Mouse (Mus musculus): Measurements from ENCODE around the gene Oxsr1. TPM values are rescaled to one million over a fixed set of nuclear protein-coding genes. Genes with fewer than 3 reads are reported as not detected.
"Not testable (repeated sequence)": the region's sequence is repeated elsewhere in the genome, so short reads cannot be mapped to it uniquely, and the experiment has no call there.

The Oxsr1 gene
- total RNA-seq, 2 experiments from 2014 or later = 28.9 to 33.6 TPM

- no peak for DNase-seq (ENCODE audit: low spot score in 2 of 2)
- intact Hi-C loops (cut with DNase I) = no loop called here
Observed at GRCm38 (mm10) chr9:119241169-119241865, 80.9 kb downstream of the Oxsr1 start.

- intact Hi-C loops (cut with DNase I) = no loop called here
- no peak for DNase-seq (ENCODE audit: low spot score in 2 of 2)
Observed at GRCm38 (mm10) chr9:119240286-119240997, 81.8 kb downstream of the Oxsr1 start.

GRCm38 (mm10) chr9:119239274-119239673 lies 83.0 kb downstream of the Oxsr1 start:
- intact Hi-C loops (cut with DNase I) = no loop called here
- no peak for DNase-seq (ENCODE audit: low spot score in 2 of 2)

GRCm38 (mm10) chr9:119238796-119239195 lies 83.4 kb downstream of the Oxsr1 start:
- DNase-seq (ENCODE audit: low spot score in 2 of 2) = no peak
- intact Hi-C loops (cut with DNase I) = no loop called here

- intact Hi-C loops (cut with DNase I) = no loop called here
- no peak for DNase-seq (ENCODE audit: low spot score in 2 of 2)
Observed at GRCm38 (mm10) chr9:119231552-119231951, 90.7 kb downstream of the Oxsr1 start.

GRCm38 (mm10) chr9:119230829-119231228 lies 91.4 kb downstream of the Oxsr1 start:
- intact Hi-C loops (cut with DNase I) = no loop called here
- no peak for DNase-seq (ENCODE audit: low spot score in 2 of 2)

- intact Hi-C loops (cut with DNase I) = no loop called here
- no peak for DNase-seq (ENCODE audit: low spot score in 2 of 2)
Observed at GRCm38 (mm10) chr9:119220249-119220648, 102.0 kb downstream of the Oxsr1 start.

GRCm38 (mm10) chr9:119219667-119220066 lies 102.6 kb downstream of the Oxsr1 start:
- DNase-seq (ENCODE audit: low spot score in 2 of 2) = no peak
- intact Hi-C loops (cut with DNase I) = no loop called here

GRCm38 (mm10) chr9:119215341-119215740 lies 106.9 kb downstream of the Oxsr1 start:
- intact Hi-C loops (cut with DNase I) = not testable (repeated sequence)

GRCm38 (mm10) chr9:119214601-119215000 lies 107.6 kb downstream of the Oxsr1 start:
- no peak for DNase-seq (ENCODE audit: low spot score in 2 of 2)
- intact Hi-C loops (cut with DNase I) = no loop called here

More at GRCm38 (mm10) chr9:119215341-119215740, 106.9 kb downstream of the Oxsr1 start:
- DNase-seq (ENCODE audit: low spot score in 2 of 2) = not testable (repeated sequence)

GRCm38 (mm10) chr9:119212996-119213395 lies 109.2 kb downstream of the Oxsr1 start:
- intact Hi-C loops (cut with DNase I) = no loop called here
- DNase-seq (ENCODE audit: low spot score in 2 of 2) = no peak

- intact Hi-C loops (cut with DNase I) = no loop called here
- DNase-seq (ENCODE audit: low spot score in 2 of 2) = no peak
Observed at GRCm38 (mm10) chr9:119208998-119209397, 113.2 kb downstream of the Oxsr1 start, which contains the start of gene Slc22a13. TSS of gene Slc22a13 (minus strand) at chr9:119209098.

GRCm38 (mm10) chr9:119207113-119207512 lies 115.1 kb downstream of the Oxsr1 start:
- intact Hi-C loops (cut with DNase I) = no loop called here
- no peak for DNase-seq (ENCODE audit: low spot score in 2 of 2)

GRCm38 (mm10) chr9:119206666-119207065 lies 115.6 kb downstream of the Oxsr1 start:
- no peak for DNase-seq (ENCODE audit: low spot score in 2 of 2)
- intact Hi-C loops (cut with DNase I) = no loop called here

- intact Hi-C loops (cut with DNase I) = no loop called here
Observed at GRCm38 (mm10) chr9:119205756-119206155, 116.5 kb downstream of the Oxsr1 start.

GRCm38 (mm10) chr9:119203617-119204016 lies 118.6 kb downstream of the Oxsr1 start:
- intact Hi-C loops (cut with DNase I) = no loop called here
- no peak for DNase-seq (ENCODE audit: low spot score in 2 of 2)

More at GRCm38 (mm10) chr9:119205756-119206155, 116.5 kb downstream of the Oxsr1 start:
- DNase-seq (ENCODE audit: low spot score in 2 of 2) = no peak

GRCm38 (mm10) chr9:119201653-119202052 lies 120.6 kb downstream of the Oxsr1 start:
- intact Hi-C loops (cut with DNase I) = no loop called here
- no peak for DNase-seq (ENCODE audit: low spot score in 2 of 2)

GRCm38 (mm10) chr9:119199151-119199861 lies 122.9 kb downstream of the Oxsr1 start:
- intact Hi-C loops (cut with DNase I) = loop anchor here (10.0 kb wide), 1 partner anchor 285 kb away; no protein-coding TSS in a partner anchor
- DNase-seq (ENCODE audit: low spot score in 2 of 2) = no peak

- DNase-seq (ENCODE audit: low spot score in 2 of 2) = peak in 1 of 2 experiments; percentile 18
- intact Hi-C loops (cut with DNase I) = loop anchor here (10.0 kb wide), 1 partner anchor 278 kb away; no protein-coding TSS in a partner anchor
Observed at GRCm38 (mm10) chr9:119192202-119192990, 129.8 kb downstream of the Oxsr1 start.
